Mouse (Mus musculus): ENCODE results near the gene Spop.

DNA sequence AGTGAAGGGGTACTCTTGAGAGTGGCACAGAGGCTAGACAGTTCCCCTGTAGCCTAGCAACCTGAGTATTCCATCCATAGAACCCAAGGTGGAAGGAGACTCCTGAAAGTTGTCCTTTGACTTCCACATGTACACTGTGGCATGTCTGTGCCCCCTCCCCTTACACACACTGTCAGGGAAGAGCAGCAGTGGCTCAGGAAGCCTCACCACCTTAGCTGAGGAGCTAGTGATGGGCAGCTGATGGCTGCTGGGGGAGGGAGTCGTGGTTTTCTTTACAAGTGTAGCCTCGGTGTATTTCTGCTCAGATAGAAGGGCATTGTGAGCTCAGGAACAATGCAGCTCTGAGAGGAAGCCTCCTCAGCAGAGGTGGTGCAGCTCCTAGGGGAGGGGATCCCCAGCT is 31.5 kb downstream of the Spop start:
- TF ChIP-seq CTCF (IDR thresholded peaks at IDR 0.05; ENCODE audit: low read depth, low read length), result no peak
- TF ChIP-seq GATA1 (IDR thresholded peaks at IDR 0.05; ENCODE audit: borderline replicate concordance, low read length), result no peak
- TF ChIP-seq POLR2AphosphoS5 (IDR thresholded peaks at IDR 0.05; ENCODE audit: insufficient replicate concordance, low read depth, low read length), result no peak

Data from G1E (cell line).